Mouse (Mus musculus) v-Abl transformed pro-B cells (cell line): ENCODE measurements around the gene Slc12a5.

Source experiments
- in situ Hi-C, 2 experiments: fragments of 400-800 bp; cut with MboI; formaldehyde crosslinking; loops; one replicate each; pipeline ENCODE4 v1.15.1; 2025; ENCODE audit not compliant: unreplicated experiment in 2 of 2

Slc12a5 gene

DNA sequence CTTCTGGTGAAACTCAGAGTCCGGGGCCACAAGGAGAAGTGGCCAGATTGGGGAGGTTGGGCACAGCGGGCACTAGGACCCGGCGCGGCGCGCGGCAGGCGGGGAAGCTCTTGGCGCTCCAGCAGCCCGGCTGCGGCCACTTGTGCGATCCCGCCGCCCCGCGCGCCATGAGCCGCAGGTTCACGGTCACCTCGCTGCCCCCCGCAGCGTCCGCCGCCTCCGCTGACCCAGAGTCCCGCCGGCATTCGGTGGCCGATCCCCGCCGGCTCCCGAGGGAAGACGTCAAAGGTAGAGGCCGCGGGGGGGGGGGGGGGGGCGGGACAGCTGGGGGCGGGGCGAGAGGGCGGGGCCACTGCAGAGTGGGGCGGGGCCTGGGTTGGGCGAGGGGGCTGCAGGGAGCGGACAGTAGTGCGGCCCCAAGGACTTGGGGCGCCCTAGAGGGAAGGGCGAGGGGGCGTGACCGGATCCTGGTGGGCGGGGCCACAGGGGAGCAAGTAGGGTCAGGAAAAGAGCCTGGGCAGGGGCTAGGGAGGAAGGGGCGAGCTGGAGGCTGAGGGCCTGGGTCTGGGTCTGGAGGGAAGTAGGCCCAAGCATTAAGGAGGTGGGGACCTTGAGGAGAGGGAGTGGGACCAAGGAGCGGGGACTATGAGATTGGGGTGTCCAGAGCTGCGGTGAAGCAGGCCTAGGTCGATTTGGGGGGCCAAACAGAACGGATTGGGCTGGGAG, at the start of gene Slc12a5:
Slc12a5 (plus strand) TSS at position 87 of the 726 bp plus-strand sequence.
- in situ Hi-C loops = loop anchor here (10.0 to 25.0 kb wide), 3 partner anchors 314 to 526 kb away; partner anchors contain the start of gene Trp53rka (in 1 of the 2)

DNA sequence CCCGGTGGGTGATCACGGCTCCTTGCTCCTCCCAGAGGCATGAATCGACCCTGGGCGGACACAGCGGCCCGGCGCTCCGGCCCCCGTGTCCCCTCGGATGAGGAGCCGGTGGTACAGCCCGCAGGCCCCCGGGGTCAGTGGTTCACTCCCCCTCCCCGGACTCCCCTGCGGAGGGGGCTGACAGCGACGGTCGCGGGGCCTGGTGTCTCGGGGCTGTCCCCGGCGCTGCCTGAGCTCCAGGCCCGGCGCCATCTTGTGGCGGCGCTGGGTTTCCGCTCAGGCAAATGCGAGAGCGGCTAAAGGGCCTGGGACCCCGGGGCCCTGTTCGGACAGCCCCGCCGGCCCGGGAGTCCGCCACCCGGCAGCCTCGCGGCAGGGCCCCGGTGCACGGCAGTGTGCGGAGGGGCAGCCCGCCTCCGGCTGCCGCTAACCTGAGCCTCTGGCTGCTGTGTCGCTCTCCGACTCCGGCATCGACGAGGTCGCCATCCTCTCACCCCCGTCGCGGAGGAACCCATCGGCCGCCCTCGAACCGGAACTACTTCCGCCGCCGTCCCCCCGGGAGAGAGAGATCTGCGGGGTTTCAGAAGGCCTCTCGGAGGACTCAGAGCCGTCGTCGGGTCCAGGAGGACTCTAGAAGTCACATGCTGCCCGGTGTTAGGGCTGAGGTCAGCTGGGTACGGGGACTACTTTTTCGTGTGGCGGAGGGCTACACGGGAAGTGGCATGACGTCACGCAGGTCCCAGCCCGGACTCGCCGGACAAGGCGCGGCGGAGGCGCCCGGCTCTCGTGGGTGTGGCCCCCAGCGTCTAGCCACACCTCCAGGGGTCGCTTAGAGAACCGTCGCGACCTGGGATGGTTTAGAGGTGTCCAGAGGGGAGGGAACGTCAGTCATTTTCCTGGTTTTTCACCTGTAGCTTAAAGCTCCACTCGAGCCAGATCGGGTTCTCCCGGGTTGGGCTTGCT, 49.2 kb upstream of the Slc12a5 start, which contains the start of gene Zfp335:
Zfp335 (minus strand) TSS at position 672 of the 963 bp plus-strand sequence.
- in situ Hi-C loops = loop anchor here (5.0 kb wide), 2 partner anchors 34 to 79 kb away; partner anchors contain the start of genes Ctsa (in 1 of the 2), Neurl2 (in 1 of the 2) and Pcif1 (in 1 of the 2)

DNA sequence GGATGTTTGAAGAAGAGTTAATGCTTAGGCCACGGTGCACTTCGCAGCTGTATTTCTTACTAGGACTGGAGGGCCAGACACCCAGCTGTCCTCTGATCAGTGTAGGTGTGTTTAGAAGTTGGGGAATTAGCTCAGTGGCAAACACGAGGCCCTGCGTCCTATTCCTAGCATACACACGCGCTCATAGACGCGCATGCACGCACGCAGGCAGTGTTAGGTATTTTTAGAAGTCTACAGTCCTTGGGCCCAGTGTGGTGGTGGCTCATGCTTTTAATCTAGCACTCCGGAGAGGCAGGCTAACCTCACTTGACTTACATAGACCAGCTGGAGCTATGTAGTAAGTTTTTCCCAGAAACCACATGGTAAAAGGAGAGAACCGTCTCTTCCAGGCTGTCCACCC, 48.5 kb upstream of the Slc12a5 start:
- in situ Hi-C loops = loop anchor here (5.0 kb wide), 2 partner anchors 35 to 80 kb away; partner anchors contain the start of genes Ctsa (in 1 of the 2), Neurl2 (in 1 of the 2) and Pcif1 (in 1 of the 2)

DNA sequence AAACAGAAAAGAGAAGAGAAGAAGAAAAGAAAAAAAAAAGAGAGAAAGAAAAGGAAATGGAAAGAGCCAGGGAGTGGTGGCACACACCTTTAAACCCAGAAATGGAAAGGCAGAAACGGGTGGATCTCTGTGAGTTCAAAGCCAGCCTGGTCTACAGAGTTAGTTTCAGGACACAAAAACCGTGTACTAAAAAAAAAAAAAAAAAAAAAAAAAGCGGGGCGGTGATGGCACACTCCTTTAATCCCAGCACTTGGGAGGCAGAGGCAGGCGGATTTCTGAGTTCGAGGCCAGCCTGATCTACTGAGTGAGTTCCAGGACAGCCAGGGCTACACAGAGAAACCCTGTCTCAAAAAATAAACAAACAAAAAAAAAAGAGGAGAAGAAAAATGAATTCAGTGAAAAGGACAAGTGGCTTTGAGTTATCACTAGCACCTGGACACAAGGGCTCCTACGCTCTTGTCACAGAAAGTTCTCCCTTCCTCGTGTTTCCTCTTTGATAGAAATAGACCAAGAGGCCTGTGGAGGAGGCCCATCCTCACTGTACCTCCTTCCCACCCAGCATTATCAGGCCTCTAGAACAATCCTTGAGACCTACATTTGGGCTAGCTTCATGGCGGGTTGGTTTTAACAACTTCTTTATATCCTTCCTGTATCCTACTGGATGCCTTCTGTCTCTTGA, 47.7 kb upstream of the Slc12a5 start:
- in situ Hi-C loops = loop anchor here (5.0 kb wide), 2 partner anchors 36 to 81 kb away; partner anchors contain the start of genes Ctsa (in 1 of the 2), Neurl2 (in 1 of the 2) and Pcif1 (in 1 of the 2)

DNA sequence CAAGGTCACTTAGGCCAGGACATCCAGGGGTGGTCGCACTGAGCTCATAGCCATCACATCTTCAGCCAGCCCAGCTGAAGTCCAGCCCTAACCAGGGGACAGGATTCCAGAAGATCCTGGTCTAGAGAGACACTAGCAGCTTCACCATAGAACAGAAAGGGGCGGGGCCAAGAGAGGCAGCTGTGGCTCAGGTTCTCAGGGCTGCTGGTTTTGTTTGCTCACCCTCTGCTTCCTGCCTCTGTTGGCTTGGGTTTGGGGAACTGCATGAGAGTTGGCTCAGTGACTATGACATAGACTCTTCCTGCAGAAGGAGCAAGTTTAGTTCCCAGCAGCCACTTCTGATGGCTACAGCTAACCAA, 47.2 kb upstream of the Slc12a5 start:
- in situ Hi-C loops = loop anchor here (5.0 kb wide), 2 partner anchors 36 to 81 kb away; partner anchors contain the start of genes Ctsa (in 1 of the 2), Neurl2 (in 1 of the 2) and Pcif1 (in 1 of the 2)

DNA sequence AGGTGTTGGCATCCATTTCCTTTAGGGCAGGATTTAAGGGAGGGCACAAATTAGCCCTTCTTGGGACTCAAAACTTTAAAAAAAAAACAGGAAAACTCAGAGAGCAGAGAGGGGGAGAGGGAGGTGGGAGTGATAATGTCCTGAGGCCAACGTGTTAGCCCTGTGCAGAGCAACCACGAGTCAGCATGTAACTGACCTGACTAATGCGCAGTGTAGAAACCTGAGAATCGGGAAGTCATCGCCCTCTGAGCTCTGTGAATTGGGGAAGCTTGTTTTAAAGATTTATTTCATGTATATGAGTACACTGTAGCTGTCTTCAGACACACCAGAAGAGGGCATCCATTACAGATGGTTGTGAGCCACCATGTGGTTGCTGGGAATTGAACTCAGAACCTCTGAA, 43.8 kb upstream of the Slc12a5 start:
- in situ Hi-C loops = no loop called here

DNA sequence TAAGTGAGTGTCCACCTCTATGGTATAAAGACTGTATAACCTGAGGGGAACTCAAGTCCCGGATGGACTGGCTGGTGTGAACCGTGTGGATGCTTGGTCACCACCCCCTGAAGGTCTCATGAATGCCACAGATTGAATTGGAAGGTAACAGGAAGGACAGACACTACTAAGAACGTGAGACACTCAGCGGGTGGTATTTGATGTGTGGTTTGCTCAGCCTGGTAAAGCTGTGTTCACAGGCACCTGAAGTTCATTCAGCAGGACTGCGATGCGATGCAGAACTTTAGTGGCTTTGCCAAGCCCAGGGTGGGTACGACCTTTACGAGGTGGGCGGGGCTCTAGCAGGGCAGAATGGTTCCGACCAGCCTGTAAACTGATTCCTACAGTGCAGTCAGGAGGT, 43.2 kb upstream of the Slc12a5 start:
- in situ Hi-C loops = no loop called here

DNA sequence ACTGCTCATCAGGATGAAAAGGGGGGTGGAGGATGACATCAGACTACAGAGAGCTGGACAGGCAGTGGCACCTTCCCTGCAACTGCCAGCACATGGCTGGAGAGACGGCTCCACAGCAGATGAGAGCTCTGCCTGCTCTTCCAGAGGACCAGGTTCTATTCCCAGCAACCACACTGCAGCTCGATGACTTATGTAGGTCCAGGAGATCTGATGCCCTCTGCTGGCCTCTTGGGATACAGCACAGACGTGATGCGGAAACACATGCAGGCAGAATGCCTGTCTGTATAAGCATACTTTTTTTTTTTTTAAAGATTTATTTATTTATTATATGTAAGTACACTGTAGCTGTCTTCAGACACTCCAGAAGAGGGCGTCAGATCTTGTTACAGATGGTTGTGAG, 42.3 kb upstream of the Slc12a5 start:
- in situ Hi-C loops = no loop called here

DNA sequence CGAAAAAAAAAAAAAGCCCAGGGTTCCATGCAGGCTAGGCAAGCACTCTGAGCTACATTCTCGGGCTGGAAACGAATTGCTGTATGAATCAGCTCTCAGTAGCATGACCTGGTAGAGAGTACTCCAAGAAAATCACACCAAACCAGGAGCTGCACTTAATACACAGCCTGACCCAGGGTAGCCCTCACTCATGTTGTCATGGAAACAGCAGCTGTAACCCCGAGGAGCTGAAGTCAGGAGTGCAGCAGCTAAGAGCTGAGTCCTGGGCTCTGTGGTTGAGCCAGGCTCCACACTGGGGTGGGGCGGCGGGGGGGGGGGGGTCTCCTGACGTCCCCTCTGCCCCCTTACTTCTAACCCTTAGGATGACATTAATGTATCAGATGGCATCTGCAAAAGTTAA, 38.6 kb upstream of the Slc12a5 start:
- in situ Hi-C loops = loop anchor here (5.0 to 10.0 kb wide), 3 partner anchors 35 to 353 kb away; no protein-coding TSS in a partner anchor

DNA sequence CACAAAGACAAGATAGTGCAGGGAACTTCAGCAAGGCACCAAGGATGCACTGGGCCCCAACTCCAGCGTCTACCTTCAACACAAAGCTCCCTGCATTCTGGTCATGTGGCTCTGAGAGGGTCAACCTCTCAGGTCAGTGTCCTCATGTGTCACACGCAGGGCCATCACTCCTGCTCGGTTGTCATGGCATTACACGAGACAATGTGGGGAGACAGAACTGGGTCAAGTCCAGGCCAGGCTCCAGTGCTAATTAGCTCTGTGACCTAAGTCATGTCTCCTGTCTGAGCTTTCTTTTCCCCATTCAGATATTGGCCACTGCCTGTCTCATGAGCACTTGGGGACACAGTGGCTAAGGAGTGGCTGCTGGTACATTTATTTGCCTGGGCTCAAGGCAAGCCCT, 37.3 kb upstream of the Slc12a5 start:
- in situ Hi-C loops = loop anchor here (5.0 to 10.0 kb wide), 3 partner anchors 34 to 352 kb away; no protein-coding TSS in a partner anchor

DNA sequence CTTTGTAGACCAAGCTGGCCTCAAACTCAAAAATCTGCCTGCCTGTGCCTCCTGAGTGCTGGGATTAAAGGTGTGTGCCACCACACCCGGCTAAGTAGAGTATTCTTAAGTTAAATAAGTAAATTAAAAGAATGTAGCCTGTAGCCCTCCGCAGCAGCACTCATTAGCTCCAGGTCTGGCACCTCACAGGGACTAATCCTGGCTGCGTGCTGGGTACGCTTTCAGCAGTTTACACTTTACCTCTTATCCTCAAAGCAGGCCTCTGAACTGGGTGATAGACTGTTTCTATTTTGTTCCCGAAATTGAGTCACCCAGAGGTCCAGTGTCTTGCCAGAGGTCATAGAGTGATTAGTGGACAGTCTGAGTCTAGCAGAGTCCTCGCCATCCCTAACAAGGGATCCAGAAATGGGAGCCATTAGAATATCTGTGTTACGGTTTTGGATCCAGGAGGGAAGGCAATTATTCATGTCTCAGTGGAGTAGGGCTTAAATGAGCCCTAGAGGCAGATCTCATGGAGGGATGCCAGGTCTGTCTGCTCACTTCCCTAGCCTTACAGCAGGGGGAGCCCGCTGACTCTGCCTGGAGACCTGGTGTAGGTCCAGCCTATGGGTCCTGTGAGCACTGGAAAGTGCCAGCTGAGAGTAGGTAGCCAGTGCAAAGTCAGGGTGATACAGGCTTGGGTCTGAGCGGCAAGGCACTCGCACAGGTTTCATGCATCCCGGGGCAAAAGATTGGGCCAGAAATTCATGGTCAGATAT, 36.3 kb upstream of the Slc12a5 start:
- in situ Hi-C loops = loop anchor here (5.0 to 10.0 kb wide), 3 partner anchors 33 to 351 kb away; no protein-coding TSS in a partner anchor

DNA sequence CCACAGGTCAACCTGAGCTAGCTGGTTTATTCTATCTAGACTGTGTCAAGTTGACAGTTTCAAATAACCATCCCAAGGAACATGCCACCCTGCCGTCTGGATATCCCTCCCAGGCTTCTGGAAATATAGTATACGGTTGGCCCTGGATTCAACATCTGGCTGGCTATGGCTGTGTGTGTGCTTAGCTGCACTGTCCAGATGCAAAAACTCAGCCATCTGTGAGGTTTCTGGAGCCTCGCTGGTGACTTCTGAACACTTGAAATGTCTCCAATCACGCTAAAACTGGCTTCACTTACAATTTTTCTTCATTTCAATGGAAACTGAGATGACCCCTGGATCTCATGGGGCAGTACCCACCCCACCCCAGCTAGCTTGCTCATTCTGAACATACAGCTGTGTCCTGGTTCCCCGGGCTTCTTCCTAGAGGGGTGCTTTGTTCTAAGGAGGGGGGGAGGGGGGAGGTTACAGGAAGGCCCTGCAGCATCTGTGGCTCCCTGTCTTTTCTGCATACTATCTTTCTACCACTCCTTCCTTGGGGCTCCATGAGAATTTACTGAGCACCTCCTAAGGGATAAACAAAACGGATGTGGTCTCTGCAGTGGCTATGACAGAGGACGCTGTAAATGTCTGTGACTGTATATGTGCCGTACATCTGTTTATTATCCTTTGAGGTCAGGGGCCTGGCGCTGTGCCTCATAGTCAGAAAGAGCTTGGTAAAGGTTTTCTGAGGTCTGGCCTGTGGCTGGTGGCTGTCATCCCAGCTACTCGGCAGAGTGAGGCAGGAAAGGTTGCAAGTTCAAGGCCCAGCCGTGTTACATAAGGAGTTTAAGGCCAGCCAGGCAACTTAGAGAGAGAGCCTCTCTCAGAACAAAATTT, 29.7 kb upstream of the Slc12a5 start:
- in situ Hi-C loops = no loop called here

DNA sequence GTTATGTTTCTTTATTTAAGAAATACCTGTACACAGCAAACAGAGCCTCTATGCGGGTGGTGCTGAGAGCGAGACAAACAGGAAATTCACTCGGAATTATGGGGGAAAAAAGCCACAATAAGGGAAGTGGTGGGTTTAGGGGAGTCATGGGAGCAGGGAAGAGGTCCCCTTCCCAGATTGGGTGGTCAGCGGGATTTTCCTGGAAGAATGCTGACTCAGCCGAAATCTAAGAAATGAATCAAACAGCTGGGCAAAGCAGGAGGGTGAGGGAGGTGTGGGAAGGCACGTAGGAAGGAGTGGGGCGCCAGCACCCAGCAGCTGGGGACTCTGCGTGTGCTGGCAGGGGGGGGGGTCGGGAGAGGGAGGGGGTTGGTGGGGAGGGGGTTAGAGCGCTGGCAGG, 27.1 kb upstream of the Slc12a5 start:
- in situ Hi-C loops = no loop called here

DNA sequence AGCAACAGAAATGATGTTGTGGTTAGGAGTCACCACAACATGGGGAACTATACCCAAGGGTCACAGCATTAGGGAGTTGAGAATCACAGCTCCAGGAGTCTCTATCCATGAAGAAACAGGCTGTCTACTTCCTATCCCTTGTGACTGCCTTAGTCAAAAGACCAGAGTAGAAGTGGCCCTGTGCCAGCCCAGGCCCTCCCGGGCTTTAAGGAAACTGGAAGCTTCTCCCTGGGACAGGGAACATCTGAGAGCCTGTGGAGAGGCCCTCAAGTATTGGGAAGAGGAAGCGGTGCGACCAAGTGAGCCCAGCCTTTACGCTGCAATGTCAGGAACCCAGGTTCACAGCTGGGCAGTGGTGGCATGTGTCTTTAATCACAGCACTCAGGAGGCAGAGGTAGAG, 24.6 kb upstream of the Slc12a5 start:
- in situ Hi-C loops = no loop called here

DNA sequence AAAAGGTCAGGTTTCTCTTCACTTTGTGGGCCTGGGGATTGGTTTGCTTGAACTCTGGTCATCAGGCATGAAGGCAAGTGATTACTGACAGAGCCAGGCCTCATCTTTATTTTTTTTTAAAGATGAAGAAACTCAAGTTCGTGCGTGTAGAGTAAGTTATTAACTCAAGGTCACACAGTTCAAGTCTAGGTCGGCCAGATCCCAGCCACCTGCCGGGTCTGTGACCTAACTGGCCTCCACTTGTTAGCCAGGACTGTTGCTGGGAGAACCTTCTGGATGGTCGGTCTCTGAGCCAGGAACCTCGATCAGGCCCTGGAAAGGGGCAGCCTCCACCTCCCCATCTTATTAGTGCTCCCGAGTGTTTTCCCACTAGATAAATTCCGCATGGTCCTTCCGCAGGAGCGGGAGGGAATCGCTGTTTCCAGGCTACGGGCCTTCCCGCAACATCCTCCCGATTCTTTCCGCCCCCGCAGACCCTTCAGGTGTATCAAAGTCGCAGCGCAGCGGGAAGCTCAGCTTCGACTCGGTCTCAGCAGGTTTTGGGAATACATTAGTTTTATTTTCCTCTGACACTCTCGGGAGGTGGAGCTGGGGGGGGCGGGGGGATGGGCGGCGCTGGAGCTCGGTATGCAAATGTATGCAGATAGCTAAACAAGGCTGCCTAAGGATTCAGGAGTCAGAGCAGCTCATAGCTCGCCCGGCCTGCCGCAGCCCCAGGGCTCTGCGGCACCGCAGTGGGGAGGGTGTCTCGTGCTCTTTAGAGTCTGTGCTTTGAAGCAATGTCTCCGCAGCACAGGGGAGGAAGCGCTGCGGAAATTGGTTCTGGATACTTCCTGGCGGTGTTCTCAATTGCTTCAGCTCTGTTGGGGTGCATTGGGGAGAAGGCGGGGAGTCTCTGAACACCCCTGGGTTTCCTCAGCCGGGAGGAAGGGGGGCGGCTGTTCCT, 22.2 kb upstream of the Slc12a5 start:
- in situ Hi-C loops = no loop called here

DNA sequence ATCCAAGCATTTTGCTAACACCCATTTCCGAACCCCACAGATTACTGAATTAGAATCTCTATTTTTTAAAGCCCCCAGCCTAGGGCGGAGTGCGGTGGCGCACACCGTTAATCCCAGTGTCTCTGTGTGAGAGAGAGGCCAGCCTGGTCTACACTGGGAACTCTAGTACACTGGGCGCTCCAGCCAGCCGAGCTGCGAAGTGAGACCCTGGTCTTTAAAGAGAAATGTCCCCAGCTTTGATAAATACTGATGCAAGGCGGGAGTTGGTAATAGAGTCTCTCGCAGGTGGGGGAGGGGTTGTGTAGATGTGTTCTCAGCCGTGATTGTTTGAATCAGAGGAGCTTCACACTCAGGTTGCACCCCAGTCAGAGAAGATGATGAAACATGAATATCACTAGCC, 21.5 kb upstream of the Slc12a5 start:
- in situ Hi-C loops = no loop called here

DNA sequence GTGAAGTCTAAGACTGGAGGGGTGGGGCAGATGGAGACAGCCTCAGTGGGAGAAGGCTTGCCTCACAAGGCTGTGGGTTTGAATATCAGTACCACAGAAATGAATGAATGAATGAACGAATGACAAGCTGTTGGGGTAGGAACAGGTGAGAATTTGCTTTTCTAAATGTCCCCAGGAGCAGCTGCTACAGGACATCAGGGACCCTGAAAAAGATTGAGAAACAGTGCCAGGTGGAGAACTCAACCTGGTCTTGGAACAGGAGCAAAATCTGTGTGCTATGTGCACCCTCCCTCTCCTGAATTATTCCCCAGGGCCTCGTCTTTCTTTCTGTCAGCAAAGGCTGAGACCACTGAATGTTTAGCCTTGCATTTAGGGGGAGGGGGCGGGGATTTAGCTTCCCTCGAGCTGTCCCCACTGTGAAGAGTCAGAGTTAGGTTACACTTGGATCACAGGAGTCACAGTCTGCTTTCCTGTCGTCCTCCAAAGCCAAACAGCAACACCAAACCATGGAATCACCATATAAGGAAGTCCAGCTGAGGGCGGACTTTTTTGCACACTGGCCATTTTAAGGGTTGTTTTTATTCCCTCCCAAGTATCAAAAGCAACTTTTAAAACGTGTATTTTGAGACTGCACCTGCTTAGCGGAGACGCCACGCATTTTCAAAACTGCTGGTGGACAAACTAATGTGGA, 20.3 kb upstream of the Slc12a5 start, which contains the start of gene Mmp9:
Mmp9 (plus strand) TSS at position 641 of the 691 bp plus-strand sequence.
- in situ Hi-C loops = no loop called here
